Mouse (Mus musculus) stomach, embryonic 16.5 days (tissue): Measurements from ENCODE around the gene Smurf2. TPM values are rescaled to one million over a fixed set of nuclear protein-coding genes. Genes with fewer than 3 reads are reported as not detected.
A peak's percentile ranks its signal among the peaks of the same experiment; 100 is the strongest.
"Not testable (repeated sequence)": the region's sequence is repeated elsewhere in the genome, so short reads cannot be mapped to it uniquely, and the experiment has no call there.

Source experiments
- ATAC-seq: fragments of 200-750 bp; cut with Nextera tagmentation; 2 replicates; pipeline ENCODE4 v1.8.0; 2017; ENCODE audit warnings: moderate number of reproducible peaks, moderate TSS enrichment; ENCODE audit not compliant: insufficient read depth, low FRiP score
- H3K27ac ChIP-seq: fragments of 300-500 bp; sonication (generic); 2 replicates; pipeline ENCODE4 v1.5.1; 2014; ENCODE audit warnings: low read length
- H3K27me3 ChIP-seq: fragments of 300-500 bp; sonication (generic); 2 replicates; pipeline ENCODE4 v1.6.1; 2014; ENCODE audit warnings: low read length, control low read depth, mixed read lengths; ENCODE audit not compliant: control insufficient read depth, insufficient read depth
- H3K36me3 ChIP-seq: fragments of 300-500 bp; sonication (generic); 2 replicates; pipeline ENCODE4 v1.6.1; 2014; ENCODE audit warnings: low read length; ENCODE audit not compliant: control insufficient read depth, insufficient read depth
- H3K4me1 ChIP-seq: fragments of 300-500 bp; sonication (generic); 2 replicates; pipeline ENCODE4 v1.6.1; 2014; ENCODE audit warnings: low read length, control low read depth, mixed read lengths; ENCODE audit not compliant: control insufficient read depth, insufficient read depth
- H3K4me2 ChIP-seq: fragments of 300-500 bp; sonication (generic); 2 replicates; pipeline ENCODE4 v1.6.1; 2014; ENCODE audit warnings: low read depth, low read length, mixed read lengths
- H3K4me3 ChIP-seq: fragments of 300-500 bp; sonication (generic); replicated peaks from 2 replicates; pipeline ENCODE4 v1.5.1; 2014; ENCODE audit warnings: mild to moderate bottlenecking, low read length
- H3K9ac ChIP-seq: fragments of 300-500 bp; sonication (generic); 2 replicates; pipeline ENCODE4 v1.6.1; 2014; ENCODE audit warnings: low read length
- H3K9me3 ChIP-seq: fragments of 300-500 bp; sonication (generic); replicated peaks from 2 replicates; pipeline ENCODE4 v1.6.1; 2016; ENCODE audit warnings: low read length, control low read depth; ENCODE audit not compliant: control insufficient read depth
- WGBS: fragments of 180-500 bp; shearing (Covaris S2); extraction: QIAGEN DNeasy Blood & Tissue Kit; methylation state at CpG from one replicate; pipeline ENCODE4 v1.1.7; 2014; 5-methylcytosine and 5-hydroxymethylcytosine counted together
- polyA plus RNA-seq: library from polyadenylated mRNA; unstranded; fragments of >200 nt; fragmentation: Nextera tagmentation; extraction: Ambion mirVana; gene quantifications from 2 replicates; pipeline ENCODE4 v1.2.1, GENCODE M21; 2015

The Smurf2 gene
- polyA plus RNA-seq, 1 experiment from 2014 or later, result 14.2 TPM

DNA sequence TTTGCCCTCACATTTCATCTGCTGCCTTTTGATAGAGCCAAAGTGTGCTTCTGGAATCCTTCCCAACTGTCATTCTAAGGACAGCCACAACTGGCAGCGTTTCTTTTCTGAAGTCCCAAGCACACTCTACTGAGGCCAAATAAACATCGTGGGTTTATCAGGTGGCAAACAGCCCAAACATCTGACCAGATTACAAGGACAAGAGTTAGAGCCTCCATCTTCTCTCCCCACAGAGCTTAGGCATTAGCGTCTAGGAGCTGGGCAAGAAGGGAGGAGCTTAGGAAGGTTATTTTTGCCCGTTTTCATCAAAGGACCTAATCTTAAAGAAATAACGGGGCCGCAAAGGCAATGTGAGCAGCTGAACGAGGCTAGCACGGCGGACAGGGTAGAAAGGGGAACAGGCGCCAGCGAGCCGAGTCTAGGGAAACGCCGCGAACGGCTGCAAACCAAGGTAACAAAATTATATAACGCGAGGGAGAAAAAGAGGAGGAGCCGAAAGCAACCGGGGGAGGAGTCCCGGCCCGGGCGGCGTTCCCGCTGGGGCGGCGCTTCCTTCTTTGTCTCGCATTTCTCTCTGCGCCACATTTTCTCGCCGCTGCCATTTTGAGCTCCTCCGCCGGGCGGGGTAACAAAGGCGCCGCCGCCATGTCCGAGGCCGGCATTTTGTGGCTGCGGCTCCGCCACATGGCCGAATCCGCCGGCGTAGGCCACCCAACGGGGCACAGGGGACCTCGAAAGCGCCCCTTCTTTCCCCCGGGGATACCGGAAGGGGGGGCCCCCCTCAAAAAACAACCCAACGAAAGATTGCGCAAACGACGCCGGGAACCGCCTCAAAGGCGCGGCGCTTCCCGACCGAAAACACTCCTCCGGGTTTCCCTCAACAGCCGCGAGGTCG lies 133.1 kb downstream of the Smurf2 start:
- WGBS, result under 1% methylated on average over 65 of the region's 65 CpGs
- Histone ChIP-seq H3K27me3 (no peaks in the 10 kb centered on the region), H3K4me3 (peak overlapping the region; percentile 95)

DNA sequence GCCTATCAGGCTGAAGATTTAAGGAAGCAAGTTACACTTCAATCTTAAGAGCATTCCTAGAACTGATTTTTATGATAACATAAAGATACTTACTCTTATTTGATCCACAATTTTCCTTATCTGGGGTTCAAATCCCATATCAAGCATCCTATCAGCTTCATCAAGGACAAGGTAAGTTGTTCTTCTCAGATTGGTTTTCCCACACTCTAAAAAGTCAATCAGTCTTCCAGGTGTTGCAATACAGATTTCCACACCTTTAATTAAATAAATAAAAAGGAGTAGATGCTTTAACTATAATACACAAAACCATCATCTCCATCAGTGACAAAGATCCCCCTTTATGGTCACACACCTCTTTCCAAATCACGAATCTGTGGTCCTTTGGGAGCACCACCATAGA lies 135.5 kb downstream of the Smurf2 start:
- Histone ChIP-seq H3K4me3 (no peak overlapping the region), H3K36me3 (peaks cover 22% of the 10 kb centered on the region), H3K4me2 (no peak overlapping the region), H3K27ac (no peak overlapping the region), H3K27me3 (no peaks in the 10 kb centered on the region), H3K9me3 (no peaks in the 10 kb centered on the region), H3K9ac (no peak overlapping the region), H3K4me1 (peaks cover 7% of the 10 kb centered on the region; the same call in 1 of the 2 replicates)
- WGBS, result 76% methylated on average over 1 of the region's 1 CpGs
- no peak for ATAC-seq

More for the DNA sequence above, 133.1 kb downstream of the Smurf2 start:
- Histone ChIP-seq H3K4me2 (peak overlapping the region; percentile 88), H3K9me3 (no peaks in the 10 kb centered on the region), H3K27ac (peak overlapping the region; percentile 99), H3K36me3 (peaks cover 22% of the 10 kb centered on the region), H3K9ac (peak overlapping the region; percentile 98), H3K4me1 (peaks cover 4% of the 10 kb centered on the region; the same call in 1 of the 2 replicates)
- ATAC-seq, result peak; percentile 44

DNA sequence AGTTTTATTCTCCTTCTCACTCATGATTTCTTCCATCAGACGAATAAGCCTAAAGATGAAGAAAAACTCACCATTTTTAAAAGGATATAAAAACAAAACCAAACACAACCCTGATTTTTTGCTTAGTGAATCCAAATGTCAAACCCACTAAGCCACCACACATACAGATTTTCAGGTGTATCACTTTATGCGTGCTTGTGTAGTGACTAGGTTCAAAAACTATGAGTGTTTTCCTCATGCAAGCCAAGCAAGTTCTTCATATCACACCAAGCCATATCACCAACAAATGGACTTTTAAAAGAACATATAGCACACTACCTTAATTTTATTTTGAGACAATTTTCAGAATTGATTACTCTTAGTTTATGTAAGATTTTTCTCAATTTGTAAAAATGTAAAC lies 136.0 kb downstream of the Smurf2 start:
- Histone ChIP-seq H3K36me3 (peaks cover 22% of the 10 kb centered on the region), H3K4me3 (no peak overlapping the region), H3K9ac (no peak overlapping the region), H3K9me3 (no peaks in the 10 kb centered on the region), H3K4me2 (no peak overlapping the region), H3K4me1 (peaks cover 7% of the 10 kb centered on the region; the same call in 1 of the 2 replicates), H3K27me3 (no peaks in the 10 kb centered on the region), H3K27ac (no peak overlapping the region)
- no peak for ATAC-seq
- 84% methylated on average over 2 of the region's 2 CpGs for WGBS

DNA sequence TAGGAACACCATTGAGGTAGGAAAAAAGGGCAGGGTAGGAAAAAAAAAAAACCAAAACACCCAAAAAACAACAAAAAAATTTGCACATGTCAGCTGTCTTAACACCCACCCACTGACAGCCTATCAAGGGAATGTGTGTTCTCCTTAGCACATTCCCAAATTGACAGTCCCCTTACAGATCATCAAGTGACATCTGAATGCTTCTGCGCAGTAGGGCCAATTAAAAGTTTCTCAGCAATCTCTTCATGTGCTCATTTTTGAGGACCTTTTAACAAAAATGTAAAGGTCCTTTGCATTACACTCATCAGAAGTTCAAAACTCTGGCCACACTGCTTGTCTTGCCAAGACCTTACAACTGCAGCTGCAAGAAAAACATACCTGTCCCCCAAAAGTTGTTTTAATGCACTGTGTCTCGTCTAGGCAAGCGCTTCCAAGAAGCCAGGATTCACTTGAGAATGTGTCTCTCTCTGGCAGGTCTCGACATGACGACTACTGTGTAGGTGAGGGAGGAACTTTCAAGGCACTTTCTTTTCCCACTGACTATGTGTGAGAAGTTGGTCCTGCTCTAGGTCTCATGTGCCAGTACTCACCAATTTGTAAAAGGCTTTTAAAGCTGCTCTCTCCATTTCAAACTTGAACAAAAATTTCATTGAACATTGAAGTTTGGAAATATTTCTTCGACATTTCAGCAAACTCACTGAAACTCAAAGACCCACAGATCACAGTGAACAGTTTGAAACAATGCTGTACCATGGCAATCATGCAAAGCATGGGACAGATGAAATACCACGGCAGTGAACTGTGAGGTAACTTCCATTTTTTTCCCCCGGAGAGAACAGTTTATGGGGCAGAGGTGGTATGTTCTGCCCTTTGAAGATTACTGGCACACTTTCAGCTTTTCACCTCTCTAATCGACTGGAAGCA lies 137.4 kb downstream of the Smurf2 start:
- peaks cover 22% of the 10 kb centered on the region for H3K36me3 ChIP-seq
- WGBS, result 74% methylated on average over 9 of the region's 9 CpGs
- ATAC-seq, result no peak

DNA sequence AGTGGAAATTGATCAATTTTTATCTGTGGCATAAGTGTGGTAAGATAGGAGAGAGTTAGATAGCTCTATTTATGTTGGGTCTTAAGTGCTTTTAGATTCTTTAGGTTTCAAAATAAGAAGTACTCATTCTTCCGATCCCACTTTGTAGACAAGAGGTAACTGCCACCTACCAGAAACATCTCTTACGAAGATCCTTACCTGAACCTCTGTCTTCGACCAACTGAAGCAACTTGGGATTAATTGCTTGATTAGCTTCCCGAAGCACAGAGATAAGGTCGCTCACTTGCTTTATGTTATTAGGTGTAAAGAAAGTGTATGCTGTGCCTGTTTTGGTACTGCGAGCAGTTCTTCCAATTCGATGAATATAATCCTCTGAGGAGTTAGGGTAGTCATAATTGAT lies 138.2 kb downstream of the Smurf2 start:
- WGBS, result 85% methylated on average over 7 of the region's 7 CpGs
- not testable (repeated sequence) for H3K27ac ChIP-seq, H3K4me2 ChIP-seq, H3K9ac ChIP-seq, H3K27me3 ChIP-seq, ATAC-seq, H3K9me3 ChIP-seq, H3K4me3 ChIP-seq
- Histone ChIP-seq H3K4me1 (peaks cover 13% of the 10 kb centered on the region), H3K36me3 (peaks cover 22% of the 10 kb centered on the region)

More for the DNA sequence above, 137.4 kb downstream of the Smurf2 start:
- H3K9ac ChIP-seq, result no peak overlapping the region
- no peak overlapping the region for H3K27ac ChIP-seq
- peaks cover 7% of the 10 kb centered on the region; the same call in 1 of the 2 replicates for H3K4me1 ChIP-seq
- H3K27me3 ChIP-seq, result no peaks in the 10 kb centered on the region
- no peak overlapping the region for H3K4me2 ChIP-seq
- no peaks in the 10 kb centered on the region for H3K9me3 ChIP-seq
- H3K4me3 ChIP-seq, result no peak overlapping the region

DNA sequence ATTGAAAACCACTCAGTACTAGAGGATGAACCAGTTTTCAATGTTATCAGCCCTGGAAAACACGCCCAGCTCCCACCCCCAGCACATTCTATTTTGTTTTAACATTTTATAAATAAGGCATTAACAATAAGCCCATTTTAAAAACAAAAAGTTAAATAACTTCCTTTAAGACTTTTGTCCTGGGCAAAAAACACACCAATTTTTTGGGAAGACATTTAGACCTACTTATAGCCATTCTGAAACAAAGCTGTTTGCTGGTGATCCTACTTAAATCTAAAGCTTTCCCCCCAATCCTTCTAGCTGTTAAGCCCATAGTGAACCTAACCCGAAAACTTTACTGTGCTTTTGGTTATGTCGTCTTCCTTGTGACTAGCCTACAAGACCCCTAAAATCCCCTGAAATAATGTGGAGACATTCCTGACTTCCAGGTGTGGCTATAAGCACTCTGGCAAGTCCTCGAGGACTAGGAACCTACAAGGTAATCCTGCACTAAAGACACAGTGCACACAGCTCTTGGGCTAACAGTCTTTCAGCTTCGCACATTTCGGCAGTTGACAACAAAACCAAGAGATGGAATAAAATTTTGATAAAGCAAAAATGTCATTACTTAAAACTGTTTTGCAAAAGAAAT lies 139.8 kb downstream of the Smurf2 start:
- no peaks in the 10 kb centered on the region for H3K27me3 ChIP-seq
- peaks cover 12% of the 10 kb centered on the region for H3K4me1 ChIP-seq
- H3K27ac ChIP-seq, result no peak overlapping the region
- H3K9me3 ChIP-seq, result no peaks in the 10 kb centered on the region
- WGBS, result 68% methylated on average over 6 of the region's 6 CpGs
- no peak overlapping the region for H3K4me2 ChIP-seq
- no peak overlapping the region for H3K4me3 ChIP-seq
- ATAC-seq, result no peak
- H3K9ac ChIP-seq, result no peak overlapping the region
- peaks cover 22% of the 10 kb centered on the region for H3K36me3 ChIP-seq

DNA sequence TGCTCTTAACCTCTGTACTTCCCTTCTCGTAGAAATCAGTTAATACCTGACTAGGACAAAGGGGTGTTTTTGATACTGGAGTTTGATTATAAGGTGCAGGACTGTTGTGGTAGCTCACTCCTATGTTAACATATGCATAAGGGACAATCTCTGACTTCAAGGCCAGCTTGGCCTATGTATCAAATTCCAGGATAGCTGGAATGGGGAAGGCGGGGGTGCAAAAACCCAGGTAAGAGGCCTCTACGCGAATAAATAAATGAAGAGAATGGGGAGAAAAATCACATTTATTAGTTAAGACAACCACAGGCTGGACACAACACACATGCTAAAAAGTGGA lies 140.5 kb downstream of the Smurf2 start:
- no peak for ATAC-seq
- H3K9ac ChIP-seq, result peak overlapping the region; percentile 91; the same call in 1 of the 2 replicates
- WGBS, result 57% methylated on average over 4 of the region's 4 CpGs
- peaks cover 17% of the 10 kb centered on the region for H3K36me3 ChIP-seq
- H3K4me1 ChIP-seq, result peaks cover 10% of the 10 kb centered on the region
- no peaks in the 10 kb centered on the region for H3K9me3 ChIP-seq
- no peaks in the 10 kb centered on the region for H3K27me3 ChIP-seq
- peak overlapping the region; percentile 96 for H3K27ac ChIP-seq
- H3K4me2 ChIP-seq, result peak overlapping the region; percentile 69
- 0 out of 2 replicates have a peak overlapping the region, but pooled peaks have one; percentile 73 for H3K4me3 ChIP-seq

DNA sequence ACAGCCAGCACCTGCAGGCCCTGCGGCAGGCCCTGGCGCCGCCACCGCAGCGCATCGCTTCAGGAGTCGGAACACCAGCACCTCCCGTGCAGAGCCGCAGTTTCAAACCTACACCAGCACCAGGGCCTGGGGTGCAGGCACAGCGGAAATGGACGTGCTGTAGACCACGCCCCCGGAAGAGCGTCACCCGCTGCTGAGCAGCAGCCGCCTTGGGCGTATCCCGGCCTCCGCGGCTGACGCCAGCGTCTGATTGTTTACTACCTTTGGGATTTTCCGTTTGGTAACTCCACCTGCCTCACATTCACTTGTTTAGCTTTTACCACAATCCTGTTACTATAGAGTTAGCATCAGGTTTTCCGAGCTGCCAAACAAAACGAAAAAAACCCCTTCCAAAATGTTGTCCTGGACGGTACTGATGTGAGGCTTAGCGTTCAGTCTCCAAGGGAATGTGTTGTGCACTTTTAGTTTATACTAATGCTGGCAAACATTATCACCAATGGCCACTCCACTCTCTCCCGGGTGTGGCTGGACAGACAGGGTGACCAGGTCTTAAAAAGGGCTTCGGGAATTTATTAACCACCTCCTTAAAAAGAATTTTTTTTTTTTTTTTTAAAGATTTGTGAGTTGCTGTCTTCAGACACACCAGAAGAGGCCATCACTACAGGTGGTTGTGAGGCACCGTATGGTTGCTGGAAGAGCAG lies 141.0 kb downstream of the Smurf2 start, which contains the start of gene Polg2:
Gene Polg2, minus strand, starts transcription at position 150 of the 701 bp plus-strand sequence.
- ATAC-seq, result peak; percentile 99
- Histone ChIP-seq H3K4me2 (peak within 1 kb of the TSS; percentile 69), H3K4me1 (peaks cover 10% of the 10 kb centered on the region), H3K9ac (peak within 1 kb of the TSS; percentile 91), H3K9me3 (no peaks in the 10 kb centered on the region), H3K36me3 (peaks cover 16% of the 10 kb centered on the region), H3K27me3 (no peaks in the 10 kb centered on the region), H3K27ac (peak within 1 kb of the TSS; percentile 96), H3K4me3 (peak within 1 kb of the TSS; percentile 73)
- WGBS, result under 1% methylated on average over 30 of the region's 30 CpGs
